Mouse (Mus musculus): Measurements from ENCODE around the gene Tgfbr3.

- no peak for TF ChIP-seq CTCF (IDR thresholded peaks at IDR 0.05; ENCODE audit: borderline replicate concordance, control insufficient read depth, extremely low read depth, insufficient read depth, low read length, poor library complexity)
- TF ChIP-seq POLR2A (IDR thresholded peaks at IDR 0.05; ENCODE audit: control insufficient read depth, extremely low read depth, insufficient read depth, low read length, poor library complexity) = no peak
Observed at GRCm38 (mm10) chr5:107109416-107109815, 180.0 kb downstream of the Tgfbr3 start.
